Mouse (Mus musculus): ENCODE data around the gene Myb. TPM values are rescaled to one million over a fixed set of nuclear protein-coding genes. Genes with fewer than 3 reads are reported as not detected.
"Not testable (repeated sequence)": the region's sequence is repeated elsewhere in the genome, so short reads cannot be mapped to it uniquely, and the experiment has no call there.

Gene Myb
- total RNA-seq, 4 experiments from 2014 or later = 0.17 TPM; not detected in 3

DNA sequence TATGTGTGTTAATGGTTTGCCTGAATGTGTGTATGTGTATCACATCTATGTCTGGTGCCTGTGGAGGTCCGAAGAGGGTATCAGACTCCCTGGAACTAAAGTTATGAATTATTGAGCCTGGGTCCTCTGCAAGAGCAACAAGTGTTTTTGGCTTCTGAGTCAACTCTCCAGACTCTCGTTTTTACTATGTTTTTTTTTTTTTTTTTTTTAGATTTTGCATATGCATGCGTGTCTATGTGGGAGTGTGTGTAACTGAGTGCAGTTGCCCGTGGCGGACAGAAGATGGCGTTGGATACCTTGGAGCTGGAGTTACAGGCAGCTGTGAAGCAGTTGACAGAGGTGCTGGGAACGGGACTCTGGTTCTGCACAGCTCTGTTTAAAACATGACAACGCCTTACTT, 7.7 kb upstream of the Myb start:
- DNase-seq (ENCODE audit: low spot score) = no peak

DNA sequence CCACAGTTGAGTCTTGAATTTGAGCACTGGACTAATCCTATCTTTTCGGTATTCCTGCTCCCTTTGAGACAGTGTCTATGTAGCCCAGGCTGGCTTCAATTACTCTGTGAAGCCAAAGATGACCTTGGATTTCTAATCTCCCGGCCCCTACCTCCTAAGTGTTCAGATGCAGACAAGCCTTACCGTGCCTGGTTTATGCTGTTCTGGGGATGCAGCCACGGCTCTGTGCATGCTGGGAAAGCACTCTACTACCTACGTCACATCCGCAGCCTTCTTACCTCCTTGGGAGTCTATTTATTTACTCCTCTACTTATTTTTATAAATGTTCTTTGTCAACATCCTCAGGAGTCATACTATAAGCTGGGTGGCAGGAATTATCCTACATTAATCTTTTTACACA, 7.1 kb upstream of the Myb start:
- no peak for DNase-seq (ENCODE audit: low spot score)

DNA sequence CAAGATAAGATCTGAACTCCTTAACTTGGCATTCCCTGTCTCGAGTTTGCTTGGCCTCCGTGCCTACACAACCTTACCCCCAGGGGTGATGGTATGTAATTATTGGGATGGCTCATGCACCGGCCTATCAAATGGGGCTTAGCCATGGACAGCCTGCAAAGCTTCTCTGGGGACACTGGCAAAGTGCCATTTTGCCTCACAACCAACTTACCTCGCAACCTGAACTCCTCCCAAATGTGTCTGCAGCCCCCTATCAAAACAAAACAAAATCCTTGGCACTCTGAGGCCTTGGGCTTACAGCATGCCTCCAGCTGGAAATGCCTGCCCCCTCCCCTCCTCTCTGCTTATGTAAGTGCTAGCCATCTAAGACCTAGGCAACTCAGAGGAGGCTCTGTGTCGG, 6.4 kb upstream of the Myb start:
- DNase-seq (ENCODE audit: low spot score) = no peak

DNA sequence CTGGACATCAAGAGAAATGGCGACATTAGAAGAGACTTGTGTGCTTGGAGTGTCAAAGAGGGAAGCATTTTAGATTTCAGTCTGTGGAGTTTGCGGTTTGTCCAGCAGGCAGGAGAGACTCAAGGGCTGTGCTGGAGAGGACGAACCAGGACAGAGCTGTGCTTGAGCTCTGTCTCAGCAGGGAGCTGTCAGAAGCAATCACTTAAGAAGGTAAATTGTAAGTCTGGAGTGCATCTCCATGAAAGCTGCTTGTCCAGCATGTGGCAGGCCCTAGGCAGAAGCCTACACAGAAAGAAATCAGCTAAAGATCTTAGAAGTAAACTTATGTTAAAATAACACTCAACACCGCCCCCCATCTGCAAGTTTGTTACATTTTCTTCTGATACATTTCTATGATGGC, 4.6 kb upstream of the Myb start:
- no peak for DNase-seq (ENCODE audit: low spot score)

DNA sequence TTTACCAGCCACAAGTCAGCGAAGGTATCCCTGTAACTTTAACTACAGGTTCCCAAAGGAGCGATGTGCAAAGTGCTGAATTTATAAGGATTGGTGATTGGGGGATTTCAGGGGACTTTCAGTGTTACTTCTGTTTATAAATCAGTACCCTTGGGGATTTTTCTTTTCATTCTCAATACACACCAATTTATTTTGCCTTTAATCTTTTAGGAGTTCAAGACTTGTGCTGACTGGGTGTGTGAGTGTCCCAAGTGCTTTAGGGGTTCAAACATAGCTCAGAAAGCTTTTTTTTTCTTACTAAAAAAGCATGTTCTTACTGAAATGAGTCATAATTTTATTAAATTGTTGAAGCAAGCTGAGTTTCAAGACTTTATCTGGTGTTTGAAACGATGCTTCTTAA, 1.3 kb upstream of the Myb start:
- no peak for DNase-seq (ENCODE audit: low spot score)

DNA sequence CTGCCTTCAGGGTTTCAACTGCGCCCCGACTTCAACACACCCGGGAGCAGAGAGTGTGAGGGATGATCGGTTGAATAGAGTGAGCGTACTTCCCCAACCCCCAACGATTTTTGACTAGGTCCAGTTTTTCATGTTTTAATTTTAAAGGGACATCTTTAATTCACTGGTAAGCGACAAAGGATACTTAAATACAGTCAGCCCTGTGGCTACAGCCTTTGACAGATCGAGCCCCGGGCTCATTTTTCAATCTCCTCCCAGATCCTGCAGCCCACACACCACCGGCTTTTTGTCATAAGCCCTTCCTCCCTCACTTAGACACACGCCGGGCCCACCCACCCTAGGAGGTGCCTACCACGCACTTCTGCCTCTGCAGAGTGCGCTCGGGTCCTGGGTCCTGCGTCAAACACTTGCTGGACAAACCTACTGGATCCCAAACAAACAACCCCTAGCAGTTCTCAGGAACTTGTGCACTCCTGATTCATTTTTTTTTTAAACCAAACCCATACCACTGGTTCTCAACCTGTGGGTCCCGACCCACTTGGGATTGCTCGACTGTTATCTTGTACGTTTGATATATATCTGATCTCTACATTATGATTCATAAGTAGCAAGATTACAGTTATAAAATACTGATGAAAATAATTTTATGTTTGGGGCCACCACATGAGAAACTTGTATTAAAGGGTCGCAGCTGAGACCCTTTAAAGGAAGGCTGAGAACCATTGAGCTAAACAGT, 743 bp upstream of the Myb start:
- DNase-seq (ENCODE audit: low spot score) = no peak

DNA sequence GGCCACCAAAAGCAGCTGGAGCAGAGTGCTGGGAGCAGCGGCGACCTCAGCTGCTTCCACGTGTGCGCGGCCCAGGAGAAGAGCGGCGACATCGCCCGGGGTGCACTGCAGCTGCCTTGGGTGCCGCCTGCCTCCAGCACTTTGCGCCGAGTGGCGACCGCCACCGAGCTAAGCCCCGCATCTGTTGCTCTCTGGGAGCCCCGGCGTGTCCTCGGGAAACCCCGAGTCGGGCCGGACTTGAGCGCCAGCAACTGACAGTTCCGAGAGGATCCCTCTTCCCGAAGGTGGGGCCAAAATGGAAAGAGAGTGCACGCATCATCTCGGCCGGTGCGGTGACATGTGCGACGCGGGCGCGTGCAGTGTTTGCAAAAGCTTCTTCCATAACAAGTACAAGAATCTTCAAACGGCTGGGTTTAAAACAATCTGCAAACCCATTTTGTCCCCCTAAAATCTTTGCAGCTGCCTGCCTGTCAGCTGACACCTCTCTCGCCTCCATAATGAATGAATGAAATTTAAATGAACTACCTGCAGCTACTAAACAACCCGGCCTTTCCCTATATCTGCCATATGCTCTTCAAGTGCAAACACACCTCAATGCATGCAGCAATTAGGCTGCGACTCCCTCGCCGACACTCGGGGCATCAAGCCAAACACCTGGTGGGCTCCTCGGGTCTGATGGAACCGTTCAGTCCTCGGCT, 938 bp downstream of the Myb start:
- DNase-seq (ENCODE audit: low spot score) = no peak

DNA sequence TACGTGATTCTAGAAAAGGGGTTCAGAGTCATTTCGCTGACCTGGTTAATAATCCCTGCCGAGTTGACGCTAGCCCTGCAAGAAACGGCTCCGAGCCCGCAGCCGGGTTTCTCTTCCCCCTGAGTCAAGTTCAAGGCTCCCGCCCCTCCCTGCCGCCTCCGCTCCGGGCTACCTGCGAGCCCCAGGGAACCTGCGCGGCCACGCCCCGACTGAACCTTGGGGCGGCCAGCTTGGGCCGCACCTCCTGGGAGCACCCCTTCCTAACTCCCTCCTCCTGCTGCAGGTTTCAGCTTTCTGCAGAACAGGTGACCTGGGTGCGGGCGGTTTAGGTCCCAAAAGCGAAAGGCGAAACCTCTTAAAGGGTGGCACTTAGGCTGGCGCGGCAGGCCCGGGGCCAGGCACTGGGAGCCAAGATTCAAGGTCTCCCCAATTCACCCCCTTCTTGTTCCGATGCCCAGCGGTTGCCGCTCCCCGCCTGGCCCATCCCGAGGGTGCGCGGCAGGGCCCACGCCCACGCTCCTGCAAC, 1.8 kb downstream of the Myb start:
- DNase-seq (ENCODE audit: low spot score) = no peak

DNA sequence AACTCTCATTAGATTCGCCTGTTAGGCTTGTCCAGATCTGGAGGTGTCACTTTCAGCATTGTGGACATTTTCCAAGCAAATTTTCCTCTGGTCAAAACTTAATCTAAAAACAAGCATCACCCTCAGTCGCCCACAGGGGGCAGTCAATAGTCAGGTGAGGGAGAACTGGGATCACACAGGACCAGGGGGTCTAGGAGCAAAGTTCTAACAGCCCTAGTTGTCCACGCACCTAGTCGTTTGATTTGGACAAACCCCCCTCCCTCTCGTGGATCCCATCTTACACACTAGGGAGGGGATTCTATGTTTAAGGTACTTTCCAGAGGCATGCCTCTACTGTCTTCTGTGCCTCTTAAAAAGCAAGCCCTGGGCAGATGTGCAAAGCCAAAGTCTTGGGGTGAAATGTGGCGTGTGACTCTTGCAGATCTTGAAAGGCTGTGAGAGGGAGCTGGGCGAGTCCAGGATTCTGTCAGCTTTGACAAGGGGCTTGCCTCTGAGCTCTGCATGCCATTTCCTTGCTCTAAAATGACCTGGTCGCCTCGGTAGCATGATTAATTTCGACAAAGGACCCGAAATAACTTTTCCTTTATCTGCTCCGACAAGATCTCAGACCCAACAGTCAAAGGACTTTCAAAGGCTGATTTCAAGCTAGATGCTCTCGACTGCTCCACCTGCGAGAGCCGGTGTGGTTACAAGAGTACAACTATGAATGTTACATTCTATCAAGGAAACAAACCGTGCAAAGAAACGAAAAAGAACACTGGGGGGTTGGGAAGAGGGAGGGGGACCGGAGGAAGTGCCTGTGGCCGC, 2.5 kb downstream of the Myb start:
- DNase-seq (ENCODE audit: low spot score) = no peak

DNA sequence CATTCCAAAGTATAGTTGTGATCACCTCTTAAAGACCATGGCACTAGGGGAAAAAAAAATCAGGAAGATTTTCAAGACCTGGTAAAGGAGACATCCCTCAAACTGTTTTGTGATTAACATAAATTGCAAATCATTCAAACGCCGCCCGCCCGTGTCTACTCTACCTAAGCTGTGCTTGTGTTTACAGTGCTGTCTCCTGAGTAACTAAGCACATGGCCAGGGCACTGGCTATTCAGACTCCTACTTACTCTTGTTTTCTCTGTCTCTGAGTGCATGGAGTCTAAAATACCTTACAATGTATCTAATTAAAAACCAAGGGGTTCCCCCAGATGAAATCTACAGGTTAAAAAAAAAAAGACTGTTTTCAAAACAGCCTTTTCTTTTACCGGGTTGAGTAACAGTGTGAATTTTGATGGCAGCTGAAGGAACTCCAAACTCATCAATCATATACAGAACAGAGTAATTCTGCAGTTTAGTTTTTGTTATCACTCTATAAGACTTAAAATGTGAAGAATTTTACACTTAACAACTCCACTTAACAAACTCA, 3.8 kb downstream of the Myb start:
- no peak for DNase-seq (ENCODE audit: low spot score)

DNA sequence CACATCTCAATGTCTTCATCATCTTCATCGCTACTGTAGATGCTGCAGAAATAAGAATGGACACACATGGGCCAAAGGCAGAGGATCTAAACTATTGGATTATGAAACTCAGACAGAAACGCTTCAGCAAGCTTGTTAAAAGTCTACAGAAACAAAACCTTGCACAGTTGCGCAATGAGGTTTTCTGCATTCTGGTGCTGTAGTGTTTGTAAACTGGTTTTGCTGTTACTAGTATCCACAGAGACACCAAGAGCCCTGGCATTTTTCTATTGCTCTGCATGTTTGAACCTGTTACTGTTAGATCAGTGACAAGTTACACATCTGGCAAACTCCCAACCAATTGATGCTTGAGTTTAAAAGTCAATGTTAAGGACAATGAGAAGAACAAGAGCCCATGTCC, 4.4 kb downstream of the Myb start:
- DNase-seq (ENCODE audit: low spot score) = no peak

DNA sequence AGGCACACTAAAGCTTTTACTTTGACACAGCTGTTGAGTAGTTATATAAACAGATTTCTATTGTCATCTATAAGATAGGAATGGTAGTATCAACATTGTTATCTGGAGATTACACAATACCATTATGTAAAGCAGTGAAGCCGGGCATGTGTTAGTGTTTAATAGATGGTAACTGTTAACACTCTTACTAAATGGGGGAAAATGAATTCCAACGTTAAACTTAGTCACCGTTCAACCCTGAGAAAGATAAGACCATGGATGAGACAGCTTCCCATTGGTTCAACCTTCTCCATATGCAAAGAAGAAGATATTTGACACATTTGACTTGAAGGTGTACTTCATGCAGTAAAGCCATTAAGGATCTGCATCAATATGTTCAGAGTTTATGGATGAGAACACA, 5.9 kb downstream of the Myb start:
- no peak for DNase-seq (ENCODE audit: low spot score)

DNA sequence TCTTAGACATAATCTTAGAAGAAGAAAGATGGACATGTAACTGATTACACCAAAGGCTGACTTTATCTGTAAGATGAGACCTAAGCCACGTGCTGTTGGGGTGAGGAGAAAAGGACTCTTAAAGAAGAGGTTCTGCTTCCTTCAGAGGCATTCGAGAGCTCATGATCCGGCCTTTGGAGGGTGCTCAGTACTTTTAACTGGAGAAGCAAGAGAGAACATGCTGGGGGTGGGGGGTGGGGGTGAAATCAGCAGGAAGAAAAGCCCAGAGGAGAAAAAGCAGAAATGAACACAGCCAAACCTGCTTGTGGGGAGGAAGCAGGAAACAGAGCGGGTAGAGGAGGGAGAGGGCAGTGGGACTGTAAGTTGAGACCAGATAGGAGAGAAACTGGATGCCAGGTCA, 7.4 kb downstream of the Myb start:
- DNase-seq (ENCODE audit: low spot score) = no peak

DNA sequence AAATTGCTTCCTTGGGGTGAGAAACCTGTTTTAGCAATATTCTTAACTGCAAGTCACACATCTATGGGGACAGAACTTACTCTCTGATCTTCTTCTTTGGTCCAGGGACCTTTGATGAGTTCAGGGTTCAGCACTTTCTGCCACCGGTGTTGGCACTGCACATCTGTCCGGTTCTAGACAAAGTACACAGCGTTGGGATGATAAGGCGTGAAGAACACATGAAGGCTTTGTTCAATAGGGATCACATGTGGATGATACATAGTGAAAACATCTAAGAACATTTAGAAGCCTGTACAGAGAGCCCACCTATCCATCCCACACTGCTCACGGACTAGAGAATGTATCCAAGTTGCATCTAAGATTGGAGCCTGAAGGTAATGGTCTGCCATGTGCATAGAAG, 8.0 kb downstream of the Myb start:
- no peak for DNase-seq (ENCODE audit: low spot score)

DNA sequence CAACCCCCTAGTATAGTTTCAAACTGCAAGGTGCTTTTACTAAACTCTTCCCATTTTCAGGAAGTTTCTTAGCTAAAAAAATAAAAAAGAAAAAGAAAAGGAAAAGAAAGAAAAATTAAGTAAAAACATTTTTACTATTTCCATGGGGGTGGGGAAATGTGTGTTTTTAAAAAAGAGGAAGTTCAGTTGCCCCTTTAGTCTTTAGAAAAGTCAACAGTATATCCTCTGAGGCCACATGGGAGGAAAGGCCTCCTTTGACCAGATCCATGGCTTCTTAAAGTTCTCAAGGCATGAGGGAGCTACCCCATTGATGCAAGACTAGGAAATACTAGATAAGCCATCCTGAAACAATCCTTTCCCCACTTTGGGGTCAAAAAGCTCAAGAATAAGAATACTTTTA, 9.5 kb downstream of the Myb start:
- DNase-seq (ENCODE audit: low spot score) = no peak

DNA sequence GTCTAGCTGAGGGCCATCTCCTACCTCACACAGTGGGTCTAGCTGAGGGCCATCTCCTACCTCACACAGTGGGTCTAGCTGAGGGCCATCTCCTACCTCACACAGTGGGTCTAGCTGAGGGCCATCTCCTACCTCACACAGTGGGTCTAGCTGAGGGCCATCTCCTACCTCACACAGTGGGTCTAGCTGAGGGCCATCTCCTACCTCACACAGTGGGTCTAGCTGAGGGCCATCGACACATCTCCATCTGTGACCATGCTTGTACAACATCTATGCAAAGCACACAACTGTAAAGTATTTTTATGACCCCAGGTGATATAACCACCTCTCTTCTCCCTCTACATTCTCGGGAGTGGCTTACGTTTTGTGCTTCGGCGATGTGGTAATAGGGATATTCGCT, 10.8 kb downstream of the Myb start:
- DNase-seq (ENCODE audit: low spot score) = not testable (repeated sequence)

DNA sequence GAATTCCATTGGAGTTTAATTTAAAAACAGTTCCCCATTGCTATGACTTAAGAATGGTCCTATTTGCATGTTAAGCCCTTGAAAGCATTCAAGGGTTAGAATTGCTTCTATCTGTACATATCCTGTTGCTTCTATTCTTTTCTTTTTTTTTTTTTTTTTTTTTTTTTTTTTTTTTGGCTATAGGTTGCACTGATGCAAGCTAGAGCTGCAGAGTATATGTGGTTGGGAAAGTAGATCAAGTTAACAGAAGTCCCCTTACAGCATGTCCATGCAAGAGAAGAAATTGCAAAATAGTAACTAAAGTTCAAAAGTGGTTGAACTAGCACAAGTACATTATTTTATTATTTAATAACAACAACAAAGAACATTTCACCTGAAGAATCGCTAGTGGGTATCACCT, 14.1 kb downstream of the Myb start:
- no peak for DNase-seq (ENCODE audit: low spot score)

DNA sequence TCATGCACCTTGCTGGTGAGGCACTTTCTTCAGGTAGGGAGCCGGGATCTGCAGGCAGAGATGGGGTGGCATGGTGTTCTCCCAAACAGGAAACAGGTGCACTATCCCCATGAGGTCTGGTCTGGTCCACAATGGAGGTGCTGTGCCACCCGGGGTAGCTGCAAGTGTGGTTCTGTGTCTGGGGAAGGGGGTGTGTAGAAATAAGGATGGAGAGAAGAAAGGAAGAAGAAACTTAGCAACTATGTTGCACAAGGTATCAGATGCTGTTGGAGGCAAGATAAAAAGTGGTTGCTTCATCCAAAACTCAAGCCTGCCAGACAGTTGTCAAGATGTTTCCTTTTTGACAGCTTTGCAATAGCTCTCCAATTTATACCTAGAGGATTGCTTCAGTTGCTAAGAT, 14.5 kb downstream of the Myb start:
- no peak for DNase-seq (ENCODE audit: low spot score)

DNA sequence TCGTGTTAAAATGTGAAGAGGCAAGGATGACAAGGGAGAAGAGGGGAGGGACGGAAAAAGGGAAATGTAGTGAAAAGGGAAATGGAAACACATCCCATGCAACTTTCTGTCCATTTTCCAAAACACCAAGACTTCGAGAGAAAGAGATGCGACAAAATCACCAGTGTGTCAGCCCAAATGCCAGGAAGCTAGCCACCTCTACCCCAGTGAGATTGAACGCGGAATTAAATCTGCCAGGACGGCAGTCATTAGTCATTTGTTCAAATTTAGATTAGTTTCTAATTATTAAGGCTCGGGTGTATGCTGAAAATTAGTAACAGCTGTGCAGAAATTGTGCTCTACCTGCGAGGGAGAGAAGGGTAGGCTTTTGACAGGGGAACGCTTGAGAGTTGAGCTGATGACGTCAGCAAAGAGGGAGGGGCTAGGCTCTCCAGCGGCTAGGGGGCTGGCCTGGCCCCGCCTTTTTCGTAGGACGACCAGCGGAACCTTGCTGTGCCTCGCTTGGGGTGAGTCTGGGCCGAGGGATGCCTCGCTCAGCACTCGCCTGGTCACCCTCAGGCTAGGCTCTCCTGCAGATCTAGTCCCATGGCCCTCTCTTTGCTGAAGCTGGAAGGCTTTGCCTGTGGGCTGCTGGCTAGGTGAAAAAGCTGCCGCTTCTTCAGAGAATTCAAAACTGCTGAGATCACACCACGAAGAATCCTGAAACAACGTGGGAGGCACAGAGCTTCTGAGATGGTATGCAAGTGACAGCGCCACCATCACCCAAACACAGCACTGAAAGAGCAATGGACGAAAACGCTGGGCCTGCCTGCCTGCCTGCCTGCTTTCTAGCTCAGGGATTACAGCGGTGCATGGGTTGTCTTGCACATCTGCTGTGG, 15.9 kb downstream of the Myb start:
- DNase-seq (ENCODE audit: low spot score) = no peak

DNA sequence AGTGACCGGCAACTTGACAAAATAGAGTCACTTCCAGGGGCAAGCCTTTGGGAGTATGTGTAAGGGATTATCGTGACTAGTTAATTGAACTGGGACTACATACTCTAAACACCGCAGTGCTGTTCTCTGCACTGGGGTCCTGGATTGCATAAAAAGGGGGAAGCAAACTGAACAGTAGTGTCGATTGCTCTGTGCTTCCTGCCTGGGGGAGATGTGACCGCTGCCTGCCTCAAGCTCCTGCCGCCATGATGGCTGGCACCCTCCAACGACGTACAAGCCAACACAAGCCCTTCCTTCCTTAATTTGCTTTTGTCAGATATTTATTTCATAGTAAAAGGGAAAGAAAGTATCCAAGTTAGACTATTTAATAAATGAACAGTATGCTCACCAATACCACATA, 25.5 kb downstream of the Myb start:
- no peak for DNase-seq (ENCODE audit: low spot score)

DNA sequence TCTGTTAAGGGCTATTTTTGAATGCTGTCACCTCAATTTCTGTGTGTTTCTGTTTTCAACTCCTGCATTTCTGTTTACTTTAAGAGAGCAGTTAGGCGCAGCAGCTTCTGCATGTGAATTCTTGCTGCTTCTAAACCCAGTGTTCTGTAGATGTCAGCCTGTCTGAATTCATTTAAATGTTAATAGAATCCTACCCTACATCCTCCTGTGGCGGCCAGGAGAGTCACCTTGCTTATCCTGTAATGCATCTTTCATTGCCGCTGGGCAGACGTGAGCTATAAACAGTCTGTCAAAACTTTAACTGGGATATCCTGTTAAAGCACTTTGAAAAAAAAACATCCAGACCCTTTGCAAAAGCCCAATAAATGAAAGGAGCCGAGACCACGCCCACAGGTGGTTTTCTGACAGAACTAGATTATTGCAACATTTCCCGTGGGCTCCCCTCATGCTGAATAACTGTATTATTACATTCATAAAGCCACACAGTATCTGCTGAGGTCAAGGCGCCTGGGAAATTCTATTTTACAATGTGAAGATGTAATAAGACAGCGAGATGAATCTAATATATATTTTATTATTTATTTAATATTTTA, 29.8 kb downstream of the Myb start:
- DNase-seq (ENCODE audit: low spot score) = no peak

Measured in heart, adult 8-10 months (tissue).